Mouse (Mus musculus) heart, postnatal 0 days (tissue): ENCODE measurements around the gene Ptgs1.

Experiments used
- CTCF ChIP-seq: IDR thresholded peaks from 2 replicates; pipeline ENCODE4 v1.5.1; 2016; ENCODE audit warnings: antibody characterized with exemption, control low read depth, low read depth
- EP300 ChIP-seq: IDR thresholded peaks from 2 replicates; pipeline ENCODE4 v1.6.1; 2016; ENCODE audit warnings: antibody characterized with exemption, low read depth

DNA sequence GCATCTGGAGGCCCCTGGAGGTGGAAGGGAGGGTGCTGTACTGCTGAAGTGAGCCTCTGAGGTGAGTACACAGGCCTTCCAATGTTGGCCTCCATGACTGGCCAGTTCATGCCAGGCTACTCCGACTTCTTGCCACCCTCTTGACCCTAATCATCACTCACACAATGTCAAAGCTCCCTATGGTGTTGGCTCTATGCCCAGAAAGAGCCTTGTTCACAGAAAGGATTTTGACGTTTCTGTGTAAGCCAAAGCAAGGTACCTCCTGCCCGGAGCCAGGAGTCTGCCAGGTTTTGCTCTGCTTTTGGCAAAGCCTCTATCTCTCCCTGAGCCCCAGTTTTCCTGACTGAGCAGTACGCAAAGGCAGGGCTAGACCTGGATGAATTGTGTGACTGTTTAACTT lies 5.7 kb downstream of the Ptgs1 start:
- TF ChIP-seq CTCF (no peak), EP300 (peak; percentile 47; the same call in 1 of the 2 replicates)
